ENCODE assay signal across 8 mouse cellular contexts in the genomic region with DNA sequence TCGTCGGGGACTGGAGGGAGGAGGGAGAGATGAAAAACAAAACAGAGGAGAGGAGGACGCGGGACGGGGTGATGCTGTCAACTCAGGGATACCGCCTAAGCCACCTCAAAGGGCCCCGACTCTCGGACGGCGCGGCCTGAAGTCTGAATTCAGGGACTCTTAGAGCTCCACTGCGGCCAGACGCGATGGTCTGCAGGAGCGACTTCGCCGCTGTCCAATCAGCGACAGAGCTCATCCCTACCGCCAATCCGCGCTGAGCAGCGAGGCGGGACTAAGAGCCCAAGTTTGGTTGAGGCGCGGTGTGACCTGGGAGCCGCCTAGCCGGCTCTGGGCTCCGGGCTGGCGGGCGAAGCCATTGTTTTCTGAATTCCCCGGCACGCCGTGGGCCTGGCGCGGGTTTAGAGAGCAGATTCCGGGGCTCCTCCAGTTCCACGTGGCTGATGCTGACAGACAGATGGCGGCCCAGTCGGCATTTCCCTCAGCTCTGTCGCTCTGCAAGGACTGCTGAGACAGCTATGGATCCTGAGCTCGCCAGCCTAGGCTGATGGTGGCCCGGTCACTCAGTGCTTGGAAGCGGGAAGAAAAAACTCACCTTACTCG. TPM values are rescaled to one million over a fixed set of nuclear protein-coding genes. Genes with fewer than 3 reads are reported as not detected.
DNase-seq lines count a peak whose midpoint lies in the region; ATAC-seq lines count a peak whose summit lies in the region.

No protein-coding gene starts in this region.

- no peaks in the 10 kb centered on the region for H3K27me3 ChIP-seq in hindbrain, embryonic 16.5 days (replicated peaks; ENCODE audit: control insufficient read depth, insufficient read depth, low read length)

- peak overlapping the region; percentile 85 for H3K9ac ChIP-seq in hindbrain, embryonic 16.5 days (ENCODE audit: low read depth, low read length)

- no peaks in the 10 kb centered on the region for H3K79me2 ChIP-seq in macrophage (ENCODE audit: inconsistent target)

- peak overlapping the region; percentile 66 for H3K4me3 ChIP-seq in hindbrain, embryonic 16.5 days (ENCODE audit: low read length)
- H3K4me3 ChIP-seq in macrophage (ENCODE audit: inconsistent target), result peak overlapping the region; percentile 68

- H3K36me3 ChIP-seq in hindbrain, embryonic 16.5 days (ENCODE audit: control insufficient read depth, insufficient read depth, low read length), result no peaks in the 10 kb centered on the region
- no peaks in the 10 kb centered on the region for H3K36me3 ChIP-seq in macrophage (ENCODE audit: inconsistent target)

- ATAC-seq in hindbrain, embryonic 16.5 days, result peak; percentile 100

- under 1% methylated on average over 44 of the region's 44 CpGs for WGBS in hindbrain, embryonic 16.5 days
- 2% methylated on average over 40 of the region's 44 CpGs for WGBS in macrophage (ENCODE audit: missing documents)

- H3K4me1 ChIP-seq in hindbrain, embryonic 16.5 days (ENCODE audit: control insufficient read depth, insufficient read depth, low read depth, low read length), result peaks cover 5% of the 10 kb centered on the region

- peak overlapping the region; percentile 99 for H3K27ac ChIP-seq in hindbrain, embryonic 16.5 days (ENCODE audit: low read depth, low read length)
- H3K27ac ChIP-seq in macrophage, result peak overlapping the region; percentile 86

- DNase-seq in WW6 (ENCODE audit: low read depth, low spot score), result peak; percentile 89
- DNase-seq in cerebellum, postnatal 4 days (ENCODE audit: low spot score in 2 of 2), result peak; percentile 96 to 99
- peak; percentile 98 for DNase-seq in gastrocnemius, adult 18-20 months (ENCODE audit: low spot score)
- DNase-seq in left cerebral cortex, adult 18-20 months (ENCODE audit: low spot score in 2 of 2), result peak; percentile 98 to 99
- peak; percentile 98 for DNase-seq in right cerebral cortex, adult 18-20 months
- peak; percentile 92 for DNase-seq in urinary bladder, postnatal 10 days (ENCODE audit: low spot score)

- H3K9me3 ChIP-seq in hindbrain, embryonic 16.5 days (ENCODE audit: control insufficient read depth, low read length), result no peaks in the 10 kb centered on the region

- peak overlapping the region; percentile 63 for H3K4me2 ChIP-seq in hindbrain, embryonic 16.5 days (ENCODE audit: low read length)

RNA-seq across cellular contexts. Expression of a gene that starts 39.8 kb away (rescaled TPM):
- total RNA-seq in gastrocnemius, adult 18-20 months (2021), result 100 to 1,000 TPM; 747 to 765 TPM
- 893 and 1,080 TPM in 2 replicates for polyA plus RNA-seq in hindbrain, embryonic 16.5 days (2015; fragmentation: Nextera tagmentation; extraction: Ambion mirVana)
- 100 to 1,000 TPM; 615 to 634 TPM for total RNA-seq in left cerebral cortex, adult 18-20 months (2021)
- 1,000 to 10,000 TPM in 7 of 26 experiments, 100 to 1,000 TPM in 19; 537 to 1,562 (median 775) TPM for total RNA-seq in macrophage (2018; cell fraction: chromatin; rRNA removed)
- 100 to 1,000 TPM; 370 to 672 (median 491) TPM for total RNA-seq in macrophage (2018; cell fraction: cytosol; rRNA removed)
- 100 to 1,000 TPM; 455 to 968 (median 653) TPM for total RNA-seq in macrophage (2018; cell fraction: nucleus; rRNA removed)
- 339 to 673 TPM (median 528 TPM) in 3 replicates for polyA plus RNA-seq in macrophage (2018)

Comparison
In these comparisons a context has a peak if more than half of its experiments do, and no peak if none do; other contexts are left out.
1. Peak in every context shown above with its lines: DNase-seq, ATAC-seq, H3K4me3 ChIP-seq and H3K27ac ChIP-seq.